Mouse (Mus musculus) thymus, adult 2 months (tissue): ENCODE data around the gene Rpl4.
"Not testable (repeated sequence)": the region's sequence is repeated elsewhere in the genome, so short reads cannot be mapped to it uniquely, and the experiment has no call there.

ENCODE experiments used
- CTCF ChIP-seq: fragments of 200-500 bp; IDR thresholded peaks from 2 replicates; pipeline ENCODE4 v1.5.1; 2012; ENCODE audit warnings: mild to moderate bottlenecking, control low read depth, low read length, moderate library complexity, borderline replicate concordance; ENCODE audit not compliant: control insufficient read depth, poor library complexity, insufficient read depth; ENCODE audit errors: extremely low read depth
- POLR2A ChIP-seq: fragments of 200-500 bp; IDR thresholded peaks from 2 replicates; pipeline ENCODE4 v1.6.1; 2012; ENCODE audit warnings: mild to moderate bottlenecking, low read length, control low read depth, moderate library complexity; ENCODE audit not compliant: control insufficient read depth, poor library complexity, insufficient read depth; ENCODE audit errors: extremely low read depth

DNA sequence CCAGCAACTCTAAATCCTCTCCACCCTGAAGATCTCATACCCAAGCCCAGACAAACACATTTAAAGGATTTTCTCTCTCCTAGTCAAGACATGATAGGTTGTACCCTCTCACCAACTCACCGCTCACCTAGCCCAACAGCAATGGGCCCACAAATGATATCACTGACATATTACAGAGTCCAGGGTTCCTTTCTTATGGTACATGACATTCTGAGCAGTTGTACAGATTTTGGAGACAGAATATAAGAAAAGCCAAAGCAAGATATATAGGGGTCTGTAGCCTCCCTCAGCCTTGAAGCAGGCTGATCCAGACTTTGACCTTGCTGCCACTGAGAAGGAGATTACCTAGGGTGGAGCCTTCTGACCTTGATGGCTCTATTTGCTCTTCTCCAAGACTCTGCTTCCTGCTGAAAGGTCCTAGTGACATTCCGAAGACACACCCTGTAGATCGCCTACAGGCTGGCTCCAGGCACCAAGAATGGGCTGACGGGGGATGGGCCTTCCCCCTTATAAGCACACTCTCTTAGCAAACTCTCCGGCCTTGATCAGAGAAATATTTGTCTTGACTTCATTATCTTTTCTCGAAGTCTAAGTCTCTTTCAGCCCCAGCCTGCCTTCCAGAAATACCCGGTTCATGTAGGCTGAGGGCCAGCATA is 25.7 kb downstream of the Rpl4 start:
- TF ChIP-seq CTCF, POLR2A: not testable (repeated sequence)
